Mouse (Mus musculus) forebrain, embryonic 11.5 days (tissue): ENCODE results near the gene Cftr. TPM values are rescaled to one million over a fixed set of nuclear protein-coding genes. Genes with fewer than 3 reads are reported as not detected.

ENCODE experiments used
- ATAC-seq: fragments of 200-750 bp; cut with Nextera tagmentation; replicated peaks from 2 replicates; pipeline ENCODE4 v1.8.0; 2017; ENCODE audit warnings: moderate TSS enrichment; ENCODE audit not compliant: low FRiP score
- DNase-seq: peaks from one replicate; pipeline ENCODE4 v3.0.0-alpha.2; 2017; ENCODE audit warnings: low spot score
- H3K27ac ChIP-seq: fragments of 300-500 bp; sonication (generic); 2 replicates; pipeline ENCODE4 v1.5.1; 2014; ENCODE audit warnings: low read depth, low read length
- H3K27me3 ChIP-seq: fragments of 300-500 bp; sonication (generic); 2 replicates; pipeline ENCODE4 v1.6.1; 2014; ENCODE audit warnings: mild to moderate bottlenecking, low read length, mixed read lengths; ENCODE audit not compliant: control insufficient read depth, insufficient read depth
- H3K36me3 ChIP-seq: fragments of 300-500 bp; sonication (generic); 2 replicates; pipeline ENCODE4 v1.6.1; 2014; ENCODE audit warnings: mild to moderate bottlenecking, low read length, moderate library complexity, mixed read lengths; ENCODE audit not compliant: control insufficient read depth, insufficient read depth
- H3K4me1 ChIP-seq: fragments of 300-500 bp; sonication (generic); replicated peaks from 2 replicates; pipeline ENCODE4 v1.6.1; 2014; ENCODE audit warnings: low read length, mixed read lengths; ENCODE audit not compliant: control insufficient read depth, insufficient read depth
- H3K4me2 ChIP-seq: fragments of 300-500 bp; sonication (generic); 2 replicates; pipeline ENCODE4 v1.6.1; 2014; ENCODE audit warnings: low read depth, mild to moderate bottlenecking, low read length, moderate library complexity, mixed read lengths; ENCODE audit not compliant: severe bottlenecking
- H3K4me3 ChIP-seq: fragments of 300-500 bp; sonication (generic); 2 replicates; pipeline ENCODE4 v1.5.1; 2014; ENCODE audit warnings: low read depth, low read length
- H3K9ac ChIP-seq: fragments of 300-500 bp; sonication (generic); 2 replicates; pipeline ENCODE4 v1.6.1; 2014; ENCODE audit warnings: low read length
- H3K9me3 ChIP-seq: fragments of 300-500 bp; sonication (generic); 2 replicates; pipeline ENCODE4 v1.6.1; 2016; ENCODE audit warnings: low read length, mixed read lengths; ENCODE audit not compliant: control insufficient read depth
- WGBS: fragments of 180-500 bp; shearing (Covaris S2); extraction: QIAGEN DNeasy Blood & Tissue Kit; methylation state at CpG from one replicate; pipeline ENCODE4 v1.1.7; 2014; 5-methylcytosine and 5-hydroxymethylcytosine counted together
- polyA plus RNA-seq: library from polyadenylated mRNA; unstranded; fragments of >200 nt; fragmentation: Nextera tagmentation; extraction: Ambion mirVana; gene quantifications from 2 replicates; pipeline ENCODE4 v1.2.1, GENCODE M21; 2014

Gene Cftr
- polyA plus RNA-seq, 1 experiment from 2014 or later: not detected

DNA sequence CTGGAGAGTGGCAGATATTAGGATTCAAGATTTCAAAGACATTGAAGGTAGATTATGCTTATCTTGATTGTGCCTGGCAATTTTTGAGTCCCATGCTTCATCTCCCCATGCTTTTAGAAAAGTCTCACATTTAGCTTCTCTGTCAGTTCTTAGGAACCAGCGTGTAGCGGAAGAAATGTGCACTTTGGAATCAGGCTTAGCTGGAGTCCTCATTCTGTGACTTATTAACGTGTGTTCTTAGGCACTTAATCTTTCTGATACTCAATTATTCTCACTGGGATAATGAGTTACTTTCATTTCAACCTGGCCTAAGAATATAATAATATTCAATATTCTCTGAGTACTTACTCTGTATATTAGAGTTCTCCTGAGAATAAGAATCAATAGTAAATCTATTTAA, 10.2 kb downstream of the Cftr start:
- H3K9ac ChIP-seq: no peak overlapping the region
- H3K27me3 ChIP-seq: no peaks in the 10 kb centered on the region
- ATAC-seq (no peak), DNase-seq (no peak)
- no peaks in the 10 kb centered on the region for H3K36me3 ChIP-seq
- H3K4me3 ChIP-seq: no peak overlapping the region
- 71% methylated on average over 3 of the region's 3 CpGs for WGBS
- no peaks in the 10 kb centered on the region for H3K9me3 ChIP-seq
- H3K4me1 ChIP-seq: no peaks in the 10 kb centered on the region
- H3K4me2 ChIP-seq: no peak overlapping the region
- H3K27ac ChIP-seq: no peak overlapping the region

DNA sequence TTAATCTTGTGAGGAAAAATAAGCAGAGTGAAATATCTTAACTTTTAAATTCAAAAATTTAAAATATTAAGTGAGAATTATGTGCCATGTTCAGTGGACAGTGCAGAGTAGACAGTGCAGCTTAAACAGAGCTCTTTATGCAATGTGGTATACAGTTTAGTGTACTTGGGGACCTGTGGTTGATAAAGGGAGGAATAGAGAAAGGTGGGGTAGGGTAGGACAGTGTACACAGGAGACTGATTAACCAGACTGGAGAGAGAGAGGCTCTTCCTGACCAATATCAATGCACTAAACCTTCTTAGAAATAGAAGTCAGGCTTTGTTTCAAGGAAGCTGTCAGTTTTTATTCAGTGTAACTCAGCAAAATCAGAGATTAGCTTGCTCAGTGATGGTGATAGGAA, 12.4 kb downstream of the Cftr start:
- no peaks in the 10 kb centered on the region for H3K4me1 ChIP-seq
- no peaks in the 10 kb centered on the region for H3K36me3 ChIP-seq
- no peak overlapping the region for H3K9ac ChIP-seq
- no peaks in the 10 kb centered on the region for H3K27me3 ChIP-seq
- ATAC-seq (no peak), DNase-seq (no peak)
- no peak overlapping the region for H3K4me2 ChIP-seq
- no peak overlapping the region for H3K27ac ChIP-seq
- no peak overlapping the region for H3K4me3 ChIP-seq
- no peaks in the 10 kb centered on the region for H3K9me3 ChIP-seq

- Histone ChIP-seq H3K4me1 (no peaks in the 10 kb centered on the region), H3K27me3 (no peaks in the 10 kb centered on the region), H3K9ac (no peak overlapping the region), H3K9me3 (no peaks in the 10 kb centered on the region), H3K4me3 (no peak overlapping the region), H3K27ac (no peak overlapping the region), H3K4me2 (no peak overlapping the region), H3K36me3 (no peaks in the 10 kb centered on the region)
- WGBS: 79% methylated on average over 1 of the region's 1 CpGs
- DNase-seq: no peak
- no peak for ATAC-seq
These were observed 50.2 kb downstream of the Cftr start for GRCm38 (mm10) chr6:18220691-18221090.

- H3K9ac ChIP-seq: no peak overlapping the region
These were observed 52.7 kb downstream of the Cftr start for GRCm38 (mm10) chr6:18223206-18223605.

DNA sequence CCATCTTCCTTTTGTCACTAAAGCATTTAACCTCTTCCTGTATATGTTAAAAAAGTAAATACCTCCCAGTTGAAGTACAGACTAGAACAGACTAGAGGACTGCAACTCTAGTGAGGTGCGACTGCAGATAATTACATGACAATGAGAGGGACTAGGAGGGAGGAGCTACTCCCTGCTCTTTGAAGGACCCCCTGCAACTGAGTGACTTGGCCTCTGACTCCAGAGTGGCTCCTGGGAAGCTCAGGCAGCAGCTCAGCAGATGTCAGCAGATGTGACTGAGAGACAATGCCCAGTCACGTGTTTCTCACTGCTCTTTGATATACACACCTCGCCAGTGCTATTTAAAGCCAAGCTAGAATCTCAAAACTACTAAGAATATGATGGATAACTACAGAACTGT, 54.7 kb downstream of the Cftr start:
- no peak overlapping the region for H3K4me2 ChIP-seq
- H3K4me1 ChIP-seq: no peaks in the 10 kb centered on the region
- no peak overlapping the region for H3K9ac ChIP-seq
- 8% methylated on average over 3 of the region's 3 CpGs for WGBS
- H3K36me3 ChIP-seq: no peaks in the 10 kb centered on the region
- no peak for DNase-seq
- no peaks in the 10 kb centered on the region for H3K27me3 ChIP-seq
- 0 out of 2 replicates have a peak, but pooled peaks have one; percentile 12 for ATAC-seq
- H3K27ac ChIP-seq: no peak overlapping the region
- no peak overlapping the region for H3K4me3 ChIP-seq
- H3K9me3 ChIP-seq: no peaks in the 10 kb centered on the region

More at GRCm38 (mm10) chr6:18223206-18223605, 52.7 kb downstream of the Cftr start:
- H3K4me3 ChIP-seq: no peak overlapping the region
- H3K27ac ChIP-seq: no peak overlapping the region
- H3K4me1 ChIP-seq: no peaks in the 10 kb centered on the region
- 93% methylated on average over 4 of the region's 4 CpGs for WGBS
- ATAC-seq (no peak), DNase-seq (no peak)
- no peak overlapping the region for H3K4me2 ChIP-seq
- no peaks in the 10 kb centered on the region for H3K36me3 ChIP-seq
- no peaks in the 10 kb centered on the region for H3K27me3 ChIP-seq
- H3K9me3 ChIP-seq: no peaks in the 10 kb centered on the region

DNA sequence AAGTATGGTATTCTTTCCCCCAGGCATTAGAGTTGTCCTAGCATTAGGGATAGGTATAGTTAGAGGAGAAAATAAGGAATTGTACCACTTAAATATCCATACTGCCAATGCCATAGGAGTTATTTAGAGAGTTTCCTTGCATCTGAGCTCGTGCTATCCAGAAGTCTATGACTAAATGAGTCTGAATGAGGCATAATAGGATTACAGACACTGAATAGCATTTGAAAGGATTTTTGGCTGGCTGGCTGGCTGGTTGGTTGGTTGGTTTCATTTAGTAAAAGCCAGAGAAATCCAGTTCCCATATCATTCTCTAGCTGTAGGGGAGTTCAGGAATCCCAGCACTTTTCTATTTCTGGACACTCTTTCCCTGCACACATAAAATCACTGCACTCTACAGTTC, 76.0 kb downstream of the Cftr start:
- H3K27me3 ChIP-seq: no peaks in the 10 kb centered on the region
- H3K4me1 ChIP-seq: no peaks in the 10 kb centered on the region
- H3K9ac ChIP-seq: no peak overlapping the region
- H3K27ac ChIP-seq: no peak overlapping the region
- DNase-seq (no peak), ATAC-seq (0 out of 2 replicates have a peak, but pooled peaks have one; percentile 39)
- WGBS: 3% methylated on average over 1 of the region's 1 CpGs
- no peaks in the 10 kb centered on the region for H3K36me3 ChIP-seq
- no peaks in the 10 kb centered on the region for H3K9me3 ChIP-seq
- no peak overlapping the region for H3K4me2 ChIP-seq
- H3K4me3 ChIP-seq: no peak overlapping the region

DNA sequence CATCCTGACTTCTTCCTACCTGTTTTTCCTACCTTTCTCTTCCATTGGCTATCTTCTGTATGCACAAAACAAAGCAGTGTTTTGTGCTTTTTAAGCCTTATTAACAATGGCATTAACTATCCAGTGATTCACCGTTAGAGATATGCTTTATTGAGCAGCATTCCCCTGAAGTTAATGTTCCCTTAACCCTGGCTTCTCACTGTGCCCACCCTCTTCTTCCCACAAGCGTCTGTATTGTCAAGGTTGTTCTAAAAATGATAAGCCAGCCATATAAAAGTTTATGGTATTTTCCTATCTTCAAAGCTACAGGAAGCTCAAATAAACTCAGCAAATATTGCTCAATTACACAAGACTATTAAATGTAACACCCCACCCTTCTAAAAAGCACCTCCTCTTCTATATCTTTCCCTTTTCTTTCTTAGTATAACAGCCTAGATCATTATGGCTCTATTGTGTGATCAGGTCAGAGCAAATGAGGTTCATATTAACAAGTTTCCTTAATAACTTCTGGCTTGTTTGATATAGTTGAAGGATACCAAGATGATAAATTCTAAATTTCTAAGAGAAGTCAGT, 77.5 kb downstream of the Cftr start:
- H3K36me3 ChIP-seq: no peaks in the 10 kb centered on the region
- no peak for ATAC-seq
- H3K4me3 ChIP-seq: no peak overlapping the region

GRCm38 (mm10) chr6:18248464-18248863, 78.0 kb downstream of the Cftr start:
- 42% methylated on average over 4 of the region's 4 CpGs for WGBS
- no peaks in the 10 kb centered on the region for H3K9me3 ChIP-seq
- ATAC-seq (no peak), DNase-seq (no peak)
- H3K4me3 ChIP-seq: no peak overlapping the region
- H3K4me1 ChIP-seq: no peaks in the 10 kb centered on the region
- no peaks in the 10 kb centered on the region for H3K27me3 ChIP-seq
- H3K4me2 ChIP-seq: no peak overlapping the region
- H3K9ac ChIP-seq: no peak overlapping the region
- H3K27ac ChIP-seq: no peak overlapping the region
- no peaks in the 10 kb centered on the region for H3K36me3 ChIP-seq

More for the DNA sequence above, 77.5 kb downstream of the Cftr start:
- H3K4me1 ChIP-seq: no peaks in the 10 kb centered on the region
- no peak overlapping the region for H3K9ac ChIP-seq
- H3K27me3 ChIP-seq: no peaks in the 10 kb centered on the region
- no peak overlapping the region for H3K27ac ChIP-seq
- H3K9me3 ChIP-seq: no peaks in the 10 kb centered on the region
- no peak overlapping the region for H3K4me2 ChIP-seq
- WGBS: 50% methylated on average over 2 of the region's 2 CpGs
- no peak for DNase-seq

GRCm38 (mm10) chr6:18254586-18254985, 84.1 kb downstream of the Cftr start:
- 55% methylated on average over 5 of the region's 5 CpGs for WGBS
- DNase-seq (no peak), ATAC-seq (no peak)
- Histone ChIP-seq H3K4me2 (no peak overlapping the region), H3K27ac (no peak overlapping the region), H3K9me3 (no peaks in the 10 kb centered on the region), H3K9ac (no peak overlapping the region), H3K4me3 (no peak overlapping the region), H3K36me3 (no peaks in the 10 kb centered on the region), H3K4me1 (no peaks in the 10 kb centered on the region), H3K27me3 (no peaks in the 10 kb centered on the region)
